Mouse (Mus musculus) erythroblast, embryonic 14.5 days (primary cell): ENCODE results near the gene Gprc5c. TPM values are rescaled to one million over a fixed set of nuclear protein-coding genes. Genes with fewer than 3 reads are reported as not detected.

Experiments used
- H3K27me3 ChIP-seq: 2 replicates; pipeline ENCODE4 v1.6.1; 2012; ENCODE audit warnings: inconsistent platforms; ENCODE audit not compliant: control insufficient read depth
- H3K36me3 ChIP-seq: 2 replicates; pipeline ENCODE4 v1.6.1; 2012; ENCODE audit warnings: mild to moderate bottlenecking, inconsistent platforms; ENCODE audit not compliant: control insufficient read depth
- H3K4me1 ChIP-seq: 2 replicates; pipeline ENCODE4 v1.6.1; 2012; ENCODE audit warnings: inconsistent platforms; ENCODE audit not compliant: control insufficient read depth
- H3K4me3 ChIP-seq: replicated peaks from 2 replicates; pipeline ENCODE3; 2012; ENCODE audit warnings: moderate library complexity, mild to moderate bottlenecking, inconsistent platforms
- H3K9me3 ChIP-seq: 2 replicates; pipeline ENCODE4 v1.6.1; 2012; ENCODE audit warnings: low read length, inconsistent platforms, mixed read lengths; ENCODE audit not compliant: control insufficient read depth
- GATA1 ChIP-seq: IDR thresholded peaks from 2 replicates; pipeline ENCODE4 v1.6.1; 2012; ENCODE audit warnings: low read length, inconsistent platforms, mixed read lengths
- TAL1 ChIP-seq: IDR thresholded peaks from 3 replicates; pipeline ENCODE4 v1.6.1; 2012; ENCODE audit warnings: low read length, inconsistent platforms, mixed read lengths
- polyA plus RNA-seq: library from polyadenylated mRNA; stranded (reverse); fragments of >175 nt; gene quantifications from 2 replicates; pipeline ENCODE4 v1.2.3, GENCODE M21; 2012

Gene Gprc5c
- polyA plus RNA-seq, 1 experiment: 0.06 TPM

- Histone ChIP-seq H3K9me3 (no peaks in the 10 kb centered on the region), H3K4me3 (no peak overlapping the region), H3K36me3 (no peaks in the 10 kb centered on the region), H3K27me3 (no peaks in the 10 kb centered on the region), H3K4me1 (no peaks in the 10 kb centered on the region)
- no peak for TF ChIP-seq GATA1
- no peak for TF ChIP-seq TAL1
Measured at GRCm38 (mm10) chr11:114812731-114813240, 38.2 kb upstream of the Gprc5c start.

- Histone ChIP-seq H3K9me3 (no peaks in the 10 kb centered on the region), H3K4me1 (no peaks in the 10 kb centered on the region), H3K4me3 (no peak overlapping the region), H3K36me3 (no peaks in the 10 kb centered on the region), H3K27me3 (no peaks in the 10 kb centered on the region)
- TF ChIP-seq GATA1: no peak
- no peak for TF ChIP-seq TAL1
Measured at GRCm38 (mm10) chr11:114814873-114815592, 35.9 kb upstream of the Gprc5c start.

- Histone ChIP-seq H3K4me1 (no peaks in the 10 kb centered on the region), H3K4me3 (no peak overlapping the region), H3K36me3 (no peaks in the 10 kb centered on the region), H3K9me3 (no peaks in the 10 kb centered on the region), H3K27me3 (no peaks in the 10 kb centered on the region)
- no peak for TF ChIP-seq GATA1
- TF ChIP-seq TAL1: peak; percentile 12; the same call in 1 of the 3 replicates
Measured at GRCm38 (mm10) chr11:114816934-114817333, 34.0 kb upstream of the Gprc5c start.

GRCm38 (mm10) chr11:114818185-114818584, 32.8 kb upstream of the Gprc5c start:
- no peaks in the 10 kb centered on the region for H3K27me3 ChIP-seq
- no peaks in the 10 kb centered on the region for H3K9me3 ChIP-seq
- H3K4me1 ChIP-seq: no peaks in the 10 kb centered on the region
- no peak overlapping the region for H3K4me3 ChIP-seq
- H3K36me3 ChIP-seq: no peaks in the 10 kb centered on the region
- no peak for TF ChIP-seq GATA1
- TF ChIP-seq TAL1: no peak

DNA sequence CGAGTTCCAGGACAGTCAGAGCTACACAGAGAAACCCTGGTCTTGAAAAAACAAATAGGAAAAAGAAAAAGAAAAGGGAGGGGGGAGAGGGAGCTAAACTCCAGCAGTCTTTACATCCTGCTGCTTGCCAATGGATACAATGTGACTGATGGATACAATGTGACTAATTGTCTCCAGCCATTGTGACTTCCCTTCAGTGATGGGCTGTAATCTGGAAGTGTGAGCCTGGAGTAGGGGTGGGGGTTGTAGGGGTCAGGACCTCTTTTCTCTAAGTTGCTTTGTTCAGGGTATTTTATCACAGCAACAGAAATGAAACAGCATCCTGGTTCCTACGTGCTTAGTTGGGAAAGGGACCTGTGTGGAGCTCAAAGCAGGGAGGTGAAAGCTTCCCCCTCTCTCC, 31.8 kb upstream of the Gprc5c start:
- H3K27me3 ChIP-seq: no peaks in the 10 kb centered on the region
- H3K36me3 ChIP-seq: no peaks in the 10 kb centered on the region
- no peak overlapping the region for H3K4me3 ChIP-seq
- TF ChIP-seq TAL1 (no peak), GATA1 (no peak)
- H3K4me1 ChIP-seq: no peaks in the 10 kb centered on the region
- no peaks in the 10 kb centered on the region for H3K9me3 ChIP-seq

- Histone ChIP-seq H3K4me3 (no peak overlapping the region), H3K4me1 (no peaks in the 10 kb centered on the region), H3K27me3 (no peaks in the 10 kb centered on the region), H3K9me3 (no peaks in the 10 kb centered on the region), H3K36me3 (no peaks in the 10 kb centered on the region)
- TF ChIP-seq TAL1 (no peak), GATA1 (no peak)
Measured at GRCm38 (mm10) chr11:114820444-114820843, 30.5 kb upstream of the Gprc5c start.

- Histone ChIP-seq H3K27me3 (no peaks in the 10 kb centered on the region), H3K4me3 (no peak overlapping the region), H3K36me3 (no peaks in the 10 kb centered on the region), H3K9me3 (no peaks in the 10 kb centered on the region), H3K4me1 (peaks cover 1% of the 10 kb centered on the region; the same call in 1 of the 2 replicates)
- TF ChIP-seq GATA1 (no peak), TAL1 (no peak)
Measured at GRCm38 (mm10) chr11:114821325-114821724, 29.6 kb upstream of the Gprc5c start.

GRCm38 (mm10) chr11:114822727-114823126, 28.2 kb upstream of the Gprc5c start:
- Histone ChIP-seq H3K27me3 (no peaks in the 10 kb centered on the region), H3K36me3 (no peaks in the 10 kb centered on the region), H3K4me1 (peaks cover 9% of the 10 kb centered on the region), H3K9me3 (no peaks in the 10 kb centered on the region), H3K4me3 (no peak overlapping the region)
- TF ChIP-seq TAL1 (no peak), GATA1 (no peak)

GRCm38 (mm10) chr11:114823199-114823725, 27.7 kb upstream of the Gprc5c start:
- H3K36me3 ChIP-seq: no peaks in the 10 kb centered on the region
- TF ChIP-seq GATA1: no peak
- no peak for TF ChIP-seq TAL1
- H3K27me3 ChIP-seq: no peaks in the 10 kb centered on the region

More at GRCm38 (mm10) chr11:114823199-114823725, 27.7 kb upstream of the Gprc5c start:
- H3K4me1 ChIP-seq: peaks cover 9% of the 10 kb centered on the region
- H3K4me3 ChIP-seq: no peak overlapping the region
- H3K9me3 ChIP-seq: no peaks in the 10 kb centered on the region
